Mouse (Mus musculus): ENCODE results near the gene Tmem212.

DNA sequence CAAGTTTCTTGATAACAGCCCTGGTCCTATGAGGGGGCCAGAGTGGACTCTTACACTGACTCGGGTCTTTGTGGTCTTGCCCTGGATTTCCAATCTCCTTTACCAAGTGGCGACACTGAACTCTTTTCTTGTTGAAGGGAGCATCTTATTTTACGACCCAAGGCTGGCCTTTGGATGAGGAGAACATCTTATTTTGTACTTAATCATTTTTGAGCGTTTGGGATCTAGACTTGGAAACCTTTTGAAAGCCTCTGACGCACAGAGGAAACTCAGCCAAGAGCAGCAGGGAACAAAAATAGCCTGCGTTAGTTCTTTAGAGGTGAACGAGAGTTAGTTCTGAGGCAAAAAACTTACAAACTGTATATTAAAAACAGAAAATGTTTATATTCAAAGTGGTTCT lies 46.8 kb upstream of the Tmem212 start:
- TF ChIP-seq CTCF (IDR thresholded peaks at IDR 0.05), result no peak
- no peak for TF ChIP-seq EP300 (IDR thresholded peaks at IDR 0.05)

Data from lung, postnatal 0 days (tissue).